Mouse (Mus musculus) thymus, adult 2 months (tissue): Measurements from ENCODE around the gene Clstn2. TPM values are rescaled to one million over a fixed set of nuclear protein-coding genes. Genes with fewer than 3 reads are reported as not detected.

Experiments
- DNase-seq: peaks from one replicate; pipeline ENCODE4 v3.0.0; 2021
- H3K27ac ChIP-seq: fragments of 200-500 bp; 2 replicates; pipeline ENCODE4 v1.5.1; 2012; ENCODE audit warnings: low read length, control low read depth; ENCODE audit not compliant: control insufficient read depth, insufficient read depth
- H3K27me3 ChIP-seq: fragments of 200-500 bp; 2 replicates; pipeline ENCODE4 v1.6.1; 2012; ENCODE audit warnings: mild to moderate bottlenecking, low read length, moderate library complexity, mixed read lengths; ENCODE audit not compliant: control insufficient read depth, insufficient read depth
- H3K36me3 ChIP-seq: fragments of 200-500 bp; 2 replicates; pipeline ENCODE4 v1.6.1; 2012; ENCODE audit warnings: mild to moderate bottlenecking, low read length, moderate library complexity; ENCODE audit not compliant: control insufficient read depth, insufficient read depth
- H3K4me1 ChIP-seq: fragments of 200-500 bp; replicated peaks from 2 replicates; pipeline ENCODE4 v1.6.1; 2012; ENCODE audit warnings: low read length; ENCODE audit not compliant: control insufficient read depth, insufficient read depth
- H3K4me3 ChIP-seq: fragments of 200-500 bp; 2 replicates; pipeline ENCODE4 v1.5.1; 2012; ENCODE audit warnings: mild to moderate bottlenecking, low read length, control low read depth, moderate library complexity; ENCODE audit not compliant: control insufficient read depth, insufficient read depth
- CTCF ChIP-seq: fragments of 200-500 bp; IDR thresholded peaks from 2 replicates; pipeline ENCODE4 v1.5.1; 2012; ENCODE audit warnings: mild to moderate bottlenecking, control low read depth, low read length, moderate library complexity, borderline replicate concordance; ENCODE audit not compliant: control insufficient read depth, poor library complexity, insufficient read depth; ENCODE audit errors: extremely low read depth
- POLR2A ChIP-seq: fragments of 200-500 bp; IDR thresholded peaks from 2 replicates; pipeline ENCODE4 v1.6.1; 2012; ENCODE audit warnings: mild to moderate bottlenecking, low read length, control low read depth, moderate library complexity; ENCODE audit not compliant: control insufficient read depth, poor library complexity, insufficient read depth; ENCODE audit errors: extremely low read depth
- WGBS: fragments of 180-500 bp; shearing (Covaris S2); methylation state at CpG from one replicate; pipeline ENCODE4 v1.1.7; 2018; 5-methylcytosine and 5-hydroxymethylcytosine counted together
- polyA plus RNA-seq: library from polyadenylated mRNA; depleted of rRNA; stranded (reverse); fragments of >200 nt; gene quantifications from 2 replicates; pipeline ENCODE4 v1.2.3, GENCODE M21; 2012

The Clstn2 gene
- polyA plus RNA-seq, 1 experiment = 0.27 TPM

- TF ChIP-seq POLR2A (no peak), CTCF (no peak)
- H3K27ac ChIP-seq = no peak overlapping the region
- no peak for DNase-seq
- H3K4me1 ChIP-seq = no peaks in the 10 kb centered on the region
- H3K36me3 ChIP-seq = no peaks in the 10 kb centered on the region
- no peaks in the 10 kb centered on the region for H3K27me3 ChIP-seq
- 14% methylated on average over 2 of the region's 2 CpGs for WGBS
- H3K4me3 ChIP-seq = no peak overlapping the region
Observed at GRCm38 (mm10) chr9:98030715-98031114, 2.3 kb downstream of the Clstn2 start.

- Histone ChIP-seq H3K27ac (no peak overlapping the region), H3K36me3 (no peaks in the 10 kb centered on the region), H3K27me3 (no peaks in the 10 kb centered on the region), H3K4me1 (no peaks in the 10 kb centered on the region), H3K4me3 (no peak overlapping the region)
- 77% methylated on average over 3 of the region's 3 CpGs for WGBS
- no peak for DNase-seq
- TF ChIP-seq POLR2A (no peak), CTCF (no peak)
Observed at GRCm38 (mm10) chr9:98025548-98025947, 7.4 kb downstream of the Clstn2 start.

- no peak overlapping the region for H3K4me3 ChIP-seq
- H3K4me1 ChIP-seq = no peaks in the 10 kb centered on the region
- WGBS = 89% methylated on average over 11 of the region's 11 CpGs
- H3K27ac ChIP-seq = no peak overlapping the region
- no peaks in the 10 kb centered on the region for H3K27me3 ChIP-seq
- TF ChIP-seq CTCF = no peak
- H3K36me3 ChIP-seq = no peaks in the 10 kb centered on the region
- no peak for DNase-seq
Observed at GRCm38 (mm10) chr9:98023069-98023468, 9.9 kb downstream of the Clstn2 start.

GRCm38 (mm10) chr9:98019876-98020275, 13.1 kb downstream of the Clstn2 start:
- Histone ChIP-seq H3K27ac (no peak overlapping the region), H3K36me3 (no peaks in the 10 kb centered on the region), H3K4me1 (no peaks in the 10 kb centered on the region), H3K27me3 (no peaks in the 10 kb centered on the region), H3K4me3 (no peak overlapping the region)
- WGBS = 75% methylated on average over 2 of the region's 2 CpGs
- TF ChIP-seq POLR2A (no peak), CTCF (no peak)
- DNase-seq = no peak

GRCm38 (mm10) chr9:98018687-98019086, 14.3 kb downstream of the Clstn2 start:
- Histone ChIP-seq H3K27ac (no peak overlapping the region), H3K4me3 (no peak overlapping the region), H3K27me3 (no peaks in the 10 kb centered on the region), H3K36me3 (no peaks in the 10 kb centered on the region), H3K4me1 (no peaks in the 10 kb centered on the region)
- WGBS = 84% methylated on average over 5 of the region's 5 CpGs
- TF ChIP-seq POLR2A = no peak
- no peak for TF ChIP-seq CTCF
- no peak for DNase-seq

GRCm38 (mm10) chr9:98016576-98016975, 16.4 kb downstream of the Clstn2 start:
- H3K27me3 ChIP-seq = no peaks in the 10 kb centered on the region
- no peak for TF ChIP-seq POLR2A
- TF ChIP-seq CTCF = no peak
- H3K27ac ChIP-seq = no peak overlapping the region
- H3K36me3 ChIP-seq = no peaks in the 10 kb centered on the region
- no peak overlapping the region for H3K4me3 ChIP-seq
- H3K4me1 ChIP-seq = no peaks in the 10 kb centered on the region
- no peak for DNase-seq
- 89% methylated on average over 5 of the region's 5 CpGs for WGBS

GRCm38 (mm10) chr9:97996349-97996748, 36.6 kb downstream of the Clstn2 start:
- H3K27ac ChIP-seq = no peak overlapping the region
- DNase-seq = no peak
- no peaks in the 10 kb centered on the region for H3K36me3 ChIP-seq
- H3K4me1 ChIP-seq = no peaks in the 10 kb centered on the region
- no peaks in the 10 kb centered on the region for H3K27me3 ChIP-seq
- WGBS = 86% methylated on average over 5 of the region's 5 CpGs
- H3K4me3 ChIP-seq = no peak overlapping the region
- no peak for TF ChIP-seq POLR2A
